In the genomic region with DNA sequence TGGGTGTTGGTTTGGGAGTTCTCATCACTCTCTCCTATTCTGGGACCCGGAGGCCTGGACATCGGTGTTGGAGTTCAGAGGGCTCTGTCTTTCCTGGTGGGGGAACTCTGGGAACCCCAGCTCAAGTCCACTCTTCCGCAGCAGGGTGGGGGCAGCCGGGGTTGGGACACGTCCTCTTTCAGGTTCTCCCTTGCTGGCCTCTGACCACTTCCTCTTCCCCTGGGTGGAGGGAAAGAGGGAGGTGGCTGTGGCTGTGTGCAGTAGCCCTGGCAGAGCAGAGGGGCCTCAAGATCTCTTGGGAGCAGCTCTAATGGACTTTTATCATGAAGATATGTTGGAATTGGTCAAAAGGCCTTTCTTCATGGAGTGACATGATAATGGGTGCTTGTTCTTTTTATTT, we compare ENCODE assay signal across 11 mouse cellular contexts. TPM values are rescaled to one million over a fixed set of nuclear protein-coding genes. Genes with fewer than 3 reads are reported as not detected.
DNase-seq lines count a peak whose midpoint lies in the region; ATAC-seq and TF ChIP-seq lines count a peak whose summit lies in the region.
"Had no signal": no experiment of that assay in that cellular context is flagged by ENCODE, and none has a peak within 500 bp of the region (broad histone marks: within the 10 kb centered on the region; RNA-seq: fewer than 3 reads in every experiment).

No protein-coding gene starts in this region.

- no peak overlapping the region for H3K27ac ChIP-seq in liver, embryonic 12.5 days
- H3K27ac ChIP-seq in cerebellum, adult 2 months (ENCODE audit: insufficient read depth, low read length): no peak overlapping the region
- no peak overlapping the region for H3K27ac ChIP-seq in hindbrain, embryonic 13.5 days
- no peak overlapping the region for H3K27ac ChIP-seq in forebrain, embryonic 12.5 days
- H3K27ac ChIP-seq: liver, embryonic 14.5 days had no signal

- TF ChIP-seq POLR2A in cerebellum, adult 2 months (IDR thresholded peaks at IDR 0.05; ENCODE audit: borderline replicate concordance, insufficient read depth, low read length): no peak

- H3K27me3 ChIP-seq in liver, embryonic 12.5 days (replicated peaks): no peaks in the 10 kb centered on the region
- no peaks in the 10 kb centered on the region for H3K27me3 ChIP-seq in cerebellum, adult 2 months (ENCODE audit: control insufficient read depth, insufficient read depth, low read length)
- no peaks in the 10 kb centered on the region for H3K27me3 ChIP-seq in hindbrain, embryonic 13.5 days
- no peaks in the 10 kb centered on the region for H3K27me3 ChIP-seq in forebrain, embryonic 12.5 days

- 19% methylated on average over 5 of the region's 5 CpGs for WGBS in liver, embryonic 12.5 days (ENCODE audit: insufficient replicate concordance)
- 82% methylated on average over 5 of the region's 5 CpGs for WGBS in cerebellum, adult 2 months
- 83% methylated on average over 5 of the region's 5 CpGs for WGBS in hindbrain, embryonic 13.5 days
- WGBS in forebrain, embryonic 12.5 days: 91% methylated on average over 5 of the region's 5 CpGs

- no peak overlapping the region for H3K9ac ChIP-seq in liver, embryonic 12.5 days
- H3K9ac ChIP-seq in hindbrain, embryonic 13.5 days: no peak overlapping the region
- no peak overlapping the region for H3K9ac ChIP-seq in forebrain, embryonic 12.5 days
- H3K9ac ChIP-seq: liver, embryonic 14.5 days had no signal

- H3K4me3 ChIP-seq in liver, embryonic 12.5 days: no peak overlapping the region
- H3K4me3 ChIP-seq in cerebellum, adult 2 months (replicated peaks; ENCODE audit: insufficient read depth, low read depth, low read length): no peak overlapping the region
- no peak overlapping the region for H3K4me3 ChIP-seq in hindbrain, embryonic 13.5 days
- H3K4me3 ChIP-seq in forebrain, embryonic 12.5 days (replicated peaks): no peak overlapping the region

- TF ChIP-seq CTCF in cerebellum, adult 2 months (IDR thresholded peaks at IDR 0.05; ENCODE audit: borderline replicate concordance, insufficient read depth, low read depth, low read length): no peak

- H3K4me1 ChIP-seq in liver, embryonic 12.5 days: no peaks in the 10 kb centered on the region
- no peaks in the 10 kb centered on the region for H3K4me1 ChIP-seq in cerebellum, adult 2 months (ENCODE audit: control insufficient read depth, insufficient read depth, low read length)
- H3K4me1 ChIP-seq in hindbrain, embryonic 13.5 days (replicated peaks): no peaks in the 10 kb centered on the region
- no peaks in the 10 kb centered on the region for H3K4me1 ChIP-seq in forebrain, embryonic 12.5 days

- H3K36me3 ChIP-seq in liver, embryonic 12.5 days: no peaks in the 10 kb centered on the region
- H3K36me3 ChIP-seq in hindbrain, embryonic 13.5 days: no peaks in the 10 kb centered on the region
- no peaks in the 10 kb centered on the region for H3K36me3 ChIP-seq in forebrain, embryonic 12.5 days (replicated peaks)

- peak; percentile 28 for DNase-seq in adrenal gland, postnatal 14 days
- DNase-seq in adrenal gland, postnatal 10 days: no peak
- peak; percentile 86 for DNase-seq in 416B (ENCODE audit: low read depth)
- DNase-seq in cerebellum, adult 2 months: no peak
- DNase-seq: kidney, adult 11 months; thymus, postnatal 36 days had no signal

- no peaks in the 10 kb centered on the region for H3K9me3 ChIP-seq in liver, embryonic 12.5 days (replicated peaks)
- 0 out of 2 replicates have a peak, but pooled peaks cover 6% of the 10 kb centered on the region for H3K9me3 ChIP-seq in hindbrain, embryonic 13.5 days
- H3K9me3 ChIP-seq in forebrain, embryonic 12.5 days: no peaks in the 10 kb centered on the region

- no peak overlapping the region for H3K4me2 ChIP-seq in liver, embryonic 12.5 days
- H3K4me2 ChIP-seq in hindbrain, embryonic 13.5 days: no peak overlapping the region
- no peak overlapping the region for H3K4me2 ChIP-seq in forebrain, embryonic 12.5 days

- ATAC-seq in liver, embryonic 12.5 days: peak; percentile 54; the same call in 1 of the 2 replicates
- ATAC-seq in megakaryocyte-erythroid progenitor cell, adult 5-6 weeks (replicated peaks; ENCODE audit: low FRiP score, low TSS enrichment, poor library complexity, severe bottlenecking): peak; percentile 24; the same call in 1 of the 2 replicates
- ATAC-seq in hindbrain, embryonic 13.5 days (ENCODE audit: low FRiP score): no peak
- no peak for ATAC-seq in forebrain, embryonic 12.5 days (ENCODE audit: low FRiP score)

RNA-seq across cellular contexts. Expression of a gene that starts 16.3 kb away (rescaled TPM):
- 3.4 and 8.0 TPM in 2 replicates for total RNA-seq in adrenal gland, postnatal 14 days (2021)
- total RNA-seq in adrenal gland, postnatal 10 days (2021): 1 to 10 TPM; 4.9 to 5.1 TPM
- polyA plus RNA-seq in liver, embryonic 12.5 days (2016; fragmentation: Nextera tagmentation; extraction: Ambion mirVana): 11.9 and 13.3 TPM in 2 replicates
- 8.1 and 11.3 TPM in 2 replicates for total RNA-seq in megakaryocyte-erythroid progenitor cell, adult 5-6 weeks (2014; fragmentation: Nextera tagmentation)
- total RNA-seq in megakaryocyte-erythroid progenitor cell, adult 5-6 weeks (2017): 9.2 and 17.0 TPM in 2 replicates
- 2.1 and 2.4 TPM in 2 replicates for polyA plus RNA-seq in cerebellum, adult 2 months (2012; rRNA removed)
- polyA plus RNA-seq in hindbrain, embryonic 13.5 days (2015; fragmentation: Nextera tagmentation; extraction: Ambion mirVana): 1.3 and 1.6 TPM in 2 replicates
- polyA plus RNA-seq in forebrain, embryonic 12.5 days (2016; fragmentation: Nextera tagmentation; extraction: Ambion mirVana): 1.1 and 1.6 TPM in 2 replicates

Comparison
In these comparisons a context has a peak if more than half of its experiments do, and no peak if none do; other contexts are left out.
1. DNase-seq: peak in adrenal gland, postnatal 14 days (single experiment) and 416B (single experiment); none in adrenal gland, postnatal 10 days (single experiment) and cerebellum, adult 2 months (0 of 2).
2. ATAC-seq: peak in liver, embryonic 12.5 days (single experiment) and megakaryocyte-erythroid progenitor cell, adult 5-6 weeks (single experiment); none in hindbrain, embryonic 13.5 days (single experiment) and forebrain, embryonic 12.5 days (single experiment).